Mouse (Mus musculus) neural tube, embryonic 12.5 days (tissue): ENCODE measurements at regions not wholly inside any gene's neighbourhood (a gene's known extent, or its start where the extent isn't known, plus 50 kb on each side); places are given as distances from the start of the nearest gene placed in this dataset.

Experiments
- ATAC-seq: fragments of 200-750 bp; cut with Nextera tagmentation; 2 replicates; pipeline ENCODE4 v1.8.0; 2017; ENCODE audit warnings: low read depth, mild to moderate bottlenecking, moderate TSS enrichment, moderate library complexity; ENCODE audit not compliant: low FRiP score
- H3K27ac ChIP-seq: fragments of 300-500 bp; sonication (generic); 2 replicates; pipeline ENCODE4 v1.5.1; 2016
- H3K27me3 ChIP-seq: fragments of 300-500 bp; sonication (generic); replicated peaks from 2 replicates; pipeline ENCODE4 v1.6.1; 2016; ENCODE audit warnings: mild to moderate bottlenecking
- H3K36me3 ChIP-seq: fragments of 300-500 bp; sonication (generic); 2 replicates; pipeline ENCODE4 v1.6.1; 2016; ENCODE audit warnings: mild to moderate bottlenecking
- H3K4me1 ChIP-seq: fragments of 300-500 bp; sonication (generic); 2 replicates; pipeline ENCODE4 v1.6.1; 2016
- H3K4me2 ChIP-seq: fragments of 300-500 bp; sonication (generic); replicated peaks from 2 replicates; pipeline ENCODE4 v1.6.1; 2016; ENCODE audit warnings: mild to moderate bottlenecking
- H3K4me3 ChIP-seq: fragments of 300-500 bp; sonication (generic); 2 replicates; pipeline ENCODE4 v1.5.1; 2016
- H3K9ac ChIP-seq: fragments of 300-500 bp; sonication (generic); 2 replicates; pipeline ENCODE4 v1.6.1; 2016; ENCODE audit warnings: mild to moderate bottlenecking
- H3K9me3 ChIP-seq: fragments of 300-500 bp; sonication (generic); 2 replicates; pipeline ENCODE4 v1.6.1; 2016; ENCODE audit warnings: mild to moderate bottlenecking
- WGBS: fragments of 180-500 bp; shearing (Covaris S2); methylation state at CpG from one replicate; pipeline ENCODE4 v1.1.7; 2016; 5-methylcytosine and 5-hydroxymethylcytosine counted together

- no peak overlapping the region for H3K9ac ChIP-seq
- H3K4me2 ChIP-seq, result no peak overlapping the region
- H3K4me3 ChIP-seq, result no peak overlapping the region
- WGBS, result 74% methylated on average over 4 of the region's 4 CpGs
- no peaks in the 10 kb centered on the region for H3K27me3 ChIP-seq
- H3K4me1 ChIP-seq, result peaks cover 3% of the 10 kb centered on the region; the same call in 1 of the 2 replicates
- no peaks in the 10 kb centered on the region for H3K9me3 ChIP-seq
- ATAC-seq, result no peak
- H3K27ac ChIP-seq, result no peak overlapping the region
- H3K36me3 ChIP-seq, result no peaks in the 10 kb centered on the region
These were observed 144.2 kb upstream of the Gm5148 start for GRCm38 (mm10) chr3:37868454-37868853.

GRCm38 (mm10) chr3:37862756-37863155 lies 138.5 kb upstream of the Gm5148 start:
- Histone ChIP-seq H3K27ac (no peak overlapping the region), H3K4me2 (no peak overlapping the region), H3K36me3 (no peaks in the 10 kb centered on the region), H3K9me3 (no peaks in the 10 kb centered on the region), H3K9ac (no peak overlapping the region), H3K4me3 (no peak overlapping the region), H3K4me1 (no peaks in the 10 kb centered on the region), H3K27me3 (no peaks in the 10 kb centered on the region)
- 87% methylated on average over 9 of the region's 9 CpGs for WGBS
- ATAC-seq, result no peak

- Histone ChIP-seq H3K4me2 (no peak overlapping the region), H3K27ac (no peak overlapping the region), H3K9me3 (no peaks in the 10 kb centered on the region), H3K4me3 (no peak overlapping the region), H3K27me3 (no peaks in the 10 kb centered on the region), H3K9ac (no peak overlapping the region), H3K4me1 (no peaks in the 10 kb centered on the region), H3K36me3 (no peaks in the 10 kb centered on the region)
- ATAC-seq, result no peak
- WGBS, result 76% methylated on average over 9 of the region's 9 CpGs
These were observed 136.6 kb upstream of the Gm5148 start for GRCm38 (mm10) chr3:37860715-37861461.

GRCm38 (mm10) chr3:37860034-37860714 lies 135.9 kb upstream of the Gm5148 start:
- WGBS, result 80% methylated on average over 13 of the region's 13 CpGs
- Histone ChIP-seq H3K4me2 (no peak overlapping the region), H3K9ac (no peak overlapping the region), H3K4me1 (no peaks in the 10 kb centered on the region), H3K36me3 (no peaks in the 10 kb centered on the region), H3K27me3 (no peaks in the 10 kb centered on the region), H3K9me3 (no peaks in the 10 kb centered on the region), H3K27ac (no peak overlapping the region), H3K4me3 (no peak overlapping the region)
- no peak for ATAC-seq

GRCm38 (mm10) chr3:37858624-37859302 lies 134.5 kb upstream of the Gm5148 start:
- no peaks in the 10 kb centered on the region for H3K27me3 ChIP-seq
- no peak overlapping the region for H3K9ac ChIP-seq
- H3K9me3 ChIP-seq, result no peaks in the 10 kb centered on the region
- H3K36me3 ChIP-seq, result no peaks in the 10 kb centered on the region
- no peaks in the 10 kb centered on the region for H3K4me1 ChIP-seq
- no peak overlapping the region for H3K4me3 ChIP-seq
- ATAC-seq, result no peak
- 82% methylated on average over 6 of the region's 6 CpGs for WGBS
- no peak overlapping the region for H3K4me2 ChIP-seq
- H3K27ac ChIP-seq, result no peak overlapping the region

- no peak for ATAC-seq
- no peak overlapping the region for H3K9ac ChIP-seq
- no peak overlapping the region for H3K4me2 ChIP-seq
- H3K9me3 ChIP-seq, result no peaks in the 10 kb centered on the region
- no peak overlapping the region for H3K27ac ChIP-seq
- H3K4me1 ChIP-seq, result no peaks in the 10 kb centered on the region
- H3K36me3 ChIP-seq, result no peaks in the 10 kb centered on the region
- H3K27me3 ChIP-seq, result no peaks in the 10 kb centered on the region
- WGBS, result 62% methylated on average over 3 of the region's 3 CpGs
- no peak overlapping the region for H3K4me3 ChIP-seq
These were observed 122.1 kb upstream of the Gm5148 start for GRCm38 (mm10) chr3:37846191-37847003.

- ATAC-seq, result no peak
- Histone ChIP-seq H3K9ac (no peak overlapping the region), H3K27ac (no peak overlapping the region), H3K9me3 (no peaks in the 10 kb centered on the region), H3K4me2 (no peak overlapping the region), H3K36me3 (no peaks in the 10 kb centered on the region), H3K4me3 (no peak overlapping the region), H3K4me1 (no peaks in the 10 kb centered on the region), H3K27me3 (no peaks in the 10 kb centered on the region)
- 80% methylated on average over 11 of the region's 11 CpGs for WGBS
These were observed 121.2 kb upstream of the Gm5148 start for GRCm38 (mm10) chr3:37845313-37846023.

- ATAC-seq, result no peak
- H3K9me3 ChIP-seq, result no peaks in the 10 kb centered on the region
- no peak overlapping the region for H3K27ac ChIP-seq
- WGBS, result 82% methylated on average over 8 of the region's 8 CpGs
- no peak overlapping the region for H3K4me3 ChIP-seq
- no peaks in the 10 kb centered on the region for H3K27me3 ChIP-seq
- no peak overlapping the region for H3K4me2 ChIP-seq
- no peaks in the 10 kb centered on the region for H3K4me1 ChIP-seq
- H3K36me3 ChIP-seq, result no peaks in the 10 kb centered on the region
- H3K9ac ChIP-seq, result no peak overlapping the region
These were observed 120.5 kb upstream of the Gm5148 start for GRCm38 (mm10) chr3:37844731-37845312.

GRCm38 (mm10) chr3:37842289-37842688 lies 118.0 kb upstream of the Gm5148 start:
- Histone ChIP-seq H3K36me3 (no peaks in the 10 kb centered on the region), H3K27me3 (no peaks in the 10 kb centered on the region), H3K4me1 (no peaks in the 10 kb centered on the region), H3K4me3 (no peak overlapping the region), H3K4me2 (no peak overlapping the region), H3K27ac (no peak overlapping the region), H3K9me3 (no peaks in the 10 kb centered on the region), H3K9ac (no peak overlapping the region)
- 83% methylated on average over 7 of the region's 7 CpGs for WGBS
- ATAC-seq, result no peak

- no peak overlapping the region for H3K27ac ChIP-seq
- no peak overlapping the region for H3K4me3 ChIP-seq
- no peaks in the 10 kb centered on the region for H3K27me3 ChIP-seq
- no peak overlapping the region for H3K4me2 ChIP-seq
- 81% methylated on average over 11 of the region's 11 CpGs for WGBS
- no peak for ATAC-seq
- no peaks in the 10 kb centered on the region for H3K4me1 ChIP-seq
- H3K9ac ChIP-seq, result no peak overlapping the region
- H3K36me3 ChIP-seq, result no peaks in the 10 kb centered on the region
- H3K9me3 ChIP-seq, result no peaks in the 10 kb centered on the region
These were observed 114.6 kb upstream of the Gm5148 start for GRCm38 (mm10) chr3:37838896-37839295.

GRCm38 (mm10) chr3:37836749-37837148 lies 112.5 kb upstream of the Gm5148 start:
- Histone ChIP-seq H3K36me3 (no peaks in the 10 kb centered on the region), H3K4me1 (no peaks in the 10 kb centered on the region), H3K4me3 (no peak overlapping the region), H3K27ac (no peak overlapping the region), H3K4me2 (no peak overlapping the region), H3K27me3 (no peaks in the 10 kb centered on the region), H3K9me3 (no peaks in the 10 kb centered on the region), H3K9ac (no peak overlapping the region)
- WGBS, result 83% methylated on average over 5 of the region's 5 CpGs
- no peak for ATAC-seq
